Mouse (Mus musculus): ENCODE data around the gene Gm5868. TPM values are rescaled to one million over a fixed set of nuclear protein-coding genes. Genes with fewer than 3 reads are reported as not detected.

Gm5868 gene
- polyA plus RNA-seq (2017; shearing (Covaris generic)) = not detected

DNA sequence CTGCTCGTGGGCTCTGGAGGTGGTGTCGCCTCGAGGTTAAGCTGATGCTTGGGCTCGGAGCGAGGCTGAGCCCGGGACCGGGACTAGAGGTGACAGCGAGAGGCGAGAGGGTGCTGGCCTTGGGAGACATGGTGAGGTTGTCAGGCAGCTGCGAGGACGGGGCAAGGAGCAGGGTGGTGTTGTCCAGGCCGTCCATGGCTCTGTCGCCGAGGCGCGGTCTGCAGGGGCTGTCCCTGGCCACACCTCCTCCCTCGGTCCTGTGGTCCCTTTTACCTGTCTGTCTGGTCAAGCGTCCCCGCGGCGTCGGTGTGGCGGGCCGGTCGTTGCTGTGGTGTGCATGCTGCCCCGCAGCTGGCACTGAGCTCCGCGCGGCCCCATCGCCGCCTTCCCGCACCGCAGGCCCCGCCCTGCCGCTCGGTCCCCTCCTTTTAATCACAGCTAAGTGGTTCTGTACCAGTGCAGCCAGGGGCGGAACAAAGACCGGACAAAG lies at the start of gene Gm5868:
Gm5868 (minus strand) TSS at position 360 of the 490 bp plus-strand sequence.

DNA sequence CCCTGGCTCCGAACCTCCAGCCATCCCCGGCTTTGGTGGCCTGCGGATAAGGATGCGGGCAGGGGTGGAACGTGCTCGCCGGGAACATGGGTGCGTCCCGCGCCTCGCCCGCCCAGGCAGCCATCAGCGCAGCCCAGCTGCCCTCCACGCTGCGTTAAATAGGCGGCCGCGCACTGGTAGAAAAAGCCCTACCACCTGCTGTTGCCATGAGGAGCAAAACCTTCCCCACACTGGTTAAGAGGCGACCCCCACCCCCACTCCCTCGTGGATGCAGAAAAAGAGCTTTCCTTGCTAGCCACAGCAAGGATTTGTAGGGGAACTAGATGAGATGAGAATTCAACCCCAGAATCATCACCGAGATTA lies 6.4 kb downstream of the Gm5868 start, which contains the start of gene Zar1:
Zar1 (minus strand) TSS at position 285 of the 363 bp plus-strand sequence.

GRCm38 (mm10) chr5:72559544-72560049 lies 27.8 kb downstream of the Gm5868 start, which contains the start of gene Nfxl1:
TSS of gene Nfxl1 (minus strand) at chr5:72559684.

Other genes starting within 250 kb of the Gm5868 start
- 0.24 TPM for gene Corin, start 83.1 kb downstream of the Gm5868 start, polyA plus RNA-seq (2017; shearing (Covaris generic))
- gene Nfxl1, start 27.9 kb downstream of the Gm5868 start, polyA plus RNA-seq (2017; shearing (Covaris generic)) = 12.4 TPM
- gene Zar1, start 6.3 kb downstream of the Gm5868 start, polyA plus RNA-seq (2017; shearing (Covaris generic)) = not detected
- 3.5 TPM for gene Cnga1, start 56.7 kb upstream of the Gm5868 start, polyA plus RNA-seq (2017; shearing (Covaris generic))
- 10.5 TPM for gene Nipal1, start 60.2 kb upstream of the Gm5868 start, polyA plus RNA-seq (2017; shearing (Covaris generic))
- gene Txk, start 165.2 kb upstream of the Gm5868 start, polyA plus RNA-seq (2017; shearing (Covaris generic)) = 166 TPM

Data from effector memory CD4-positive, alpha-beta T cell, adult 7 months (primary cell).